Mouse (Mus musculus): Measurements from ENCODE around the gene Gm38100.

The Gm38100 gene

GRCm38 (mm10) chr1:175967004-175967745 lies 47.0 kb downstream of the Gm38100 start:
- in situ Hi-C loops (cut with MboI, MseI), result no loop called here

- in situ Hi-C loops (cut with MboI, MseI), result no loop called here
These were observed 50.6 kb downstream of the Gm38100 start for GRCm38 (mm10) chr1:175970710-175971109.
